Mouse (Mus musculus) heart, embryonic 15.5 days (tissue): ENCODE data around the gene Mrps26. TPM values are rescaled to one million over a fixed set of nuclear protein-coding genes. Genes with fewer than 3 reads are reported as not detected.
A peak's percentile ranks its signal among the peaks of the same experiment; 100 is the strongest.
"Not testable (repeated sequence)": the region's sequence is repeated elsewhere in the genome, so short reads cannot be mapped to it uniquely, and the experiment has no call there.

Experiments
- ATAC-seq: fragments of 200-750 bp; cut with Nextera tagmentation; replicated peaks from 2 replicates; pipeline ENCODE4 v1.8.0; 2017; ENCODE audit warnings: low read depth, moderate TSS enrichment; ENCODE audit not compliant: insufficient number of reproducible peaks, insufficient read depth, low FRiP score
- H3K27ac ChIP-seq: fragments of 300-500 bp; sonication (generic); 2 replicates; pipeline ENCODE4 v1.5.1; 2015; ENCODE audit warnings: mild to moderate bottlenecking, inconsistent platforms
- H3K27me3 ChIP-seq: fragments of 300-500 bp; sonication (generic); 2 replicates; pipeline ENCODE4 v1.6.1; 2015; ENCODE audit warnings: inconsistent platforms
- H3K36me3 ChIP-seq: fragments of 300-500 bp; sonication (generic); 2 replicates; pipeline ENCODE4 v1.6.1; 2015; ENCODE audit warnings: mild to moderate bottlenecking, inconsistent platforms
- H3K4me1 ChIP-seq: fragments of 300-500 bp; sonication (generic); replicated peaks from 2 replicates; pipeline ENCODE4 v1.6.1; 2015; ENCODE audit warnings: inconsistent platforms
- H3K4me2 ChIP-seq: fragments of 300-500 bp; sonication (generic); 2 replicates; pipeline ENCODE4 v1.6.1; 2015; ENCODE audit warnings: inconsistent platforms, mild to moderate bottlenecking, moderate library complexity
- H3K4me3 ChIP-seq: fragments of 300-500 bp; sonication (generic); 2 replicates; pipeline ENCODE4 v1.5.1; 2015; ENCODE audit warnings: mild to moderate bottlenecking, inconsistent platforms
- H3K9ac ChIP-seq: fragments of 300-500 bp; sonication (generic); 2 replicates; pipeline ENCODE4 v1.6.1; 2015; ENCODE audit warnings: mild to moderate bottlenecking, inconsistent platforms
- H3K9me3 ChIP-seq: fragments of 300-500 bp; sonication (generic); replicated peaks from 2 replicates; pipeline ENCODE4 v1.6.1; 2016; ENCODE audit warnings: inconsistent platforms
- WGBS: fragments of 180-500 bp; shearing (Covaris S2); methylation state at CpG from one replicate; pipeline ENCODE4 v1.1.7; 2015; ENCODE audit warnings: mixed read lengths; 5-methylcytosine and 5-hydroxymethylcytosine counted together
- polyA plus RNA-seq: library from polyadenylated mRNA; unstranded; fragments of >200 nt; fragmentation: Nextera tagmentation; extraction: Ambion mirVana; gene quantifications from 2 replicates; pipeline ENCODE4 v1.2.1, GENCODE M21; 2015

Mrps26 gene
- polyA plus RNA-seq, 1 experiment from 2014 or later = 61.2 TPM

- Histone ChIP-seq H3K4me3 (peak within 1 kb of the TSS; percentile 46), H3K36me3 (no peaks in the 10 kb centered on the region), H3K9ac (peak within 1 kb of the TSS; percentile 17; the same call in 1 of the 2 replicates), H3K27ac (no peak within 1 kb of the TSS), H3K4me2 (peak within 1 kb of the TSS; percentile 73), H3K9me3 (no peaks in the 10 kb centered on the region), H3K4me1 (peaks cover 35% of the 10 kb centered on the region), H3K27me3 (peaks cover 75% of the 10 kb centered on the region)
- no peak for ATAC-seq
- 52% methylated on average over 9 of the region's 9 CpGs for WGBS
These were observed 12.3 kb downstream of the Mrps26 start, which contains the start of gene Oxt for GRCm38 (mm10) chr2:130575873-130576272. TSS of gene Oxt (plus strand) at chr2:130576173.

- 4% methylated on average over 32 of the region's 32 CpGs for WGBS
- not testable (repeated sequence) for H3K36me3 ChIP-seq, H3K9me3 ChIP-seq, H3K27ac ChIP-seq, ATAC-seq
- Histone ChIP-seq H3K4me1 (peaks cover 39% of the 10 kb centered on the region), H3K27me3 (peaks cover 82% of the 10 kb centered on the region), H3K4me3 (peak overlapping the region; percentile 46), H3K4me2 (peak overlapping the region; percentile 73), H3K9ac (peak overlapping the region; percentile 17; the same call in 1 of the 2 replicates)
These were observed 13.0 kb downstream of the Mrps26 start for GRCm38 (mm10) chr2:130576564-130576963.

- Histone ChIP-seq H3K9ac (0 out of 2 replicates have a peak overlapping the region, but pooled peaks have one; percentile 17), H3K36me3 (no peaks in the 10 kb centered on the region)
These were observed 13.5 kb downstream of the Mrps26 start for GRCm38 (mm10) chr2:130577021-130577420.

DNA sequence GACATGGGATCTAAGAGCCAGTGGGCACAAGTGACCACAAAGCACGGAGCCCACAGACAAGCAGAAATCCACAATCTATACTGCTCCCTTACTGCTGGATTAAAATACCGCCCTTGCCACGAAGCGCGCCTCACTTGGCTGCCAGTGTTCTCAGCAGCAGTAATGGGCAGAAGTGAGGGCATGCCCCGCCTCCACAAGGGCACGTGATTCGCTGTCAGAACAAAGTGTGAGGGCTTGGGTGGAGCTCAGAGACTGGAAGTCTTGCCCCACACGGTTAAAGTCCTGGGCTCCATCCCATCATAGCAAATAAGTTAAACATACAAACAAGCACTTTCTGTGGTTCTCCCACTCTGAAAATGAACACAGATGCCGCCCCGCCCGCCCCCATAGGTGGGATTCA, 14.1 kb downstream of the Mrps26 start:
- H3K4me3 ChIP-seq = no peak overlapping the region
- WGBS = 6% methylated on average over 12 of the region's 12 CpGs
- H3K4me2 ChIP-seq = peak overlapping the region; percentile 73; the same call in 1 of the 2 replicates

More at GRCm38 (mm10) chr2:130577021-130577420, 13.5 kb downstream of the Mrps26 start:
- no peak for ATAC-seq
- Histone ChIP-seq H3K27ac (no peak overlapping the region), H3K9me3 (no peaks in the 10 kb centered on the region), H3K4me3 (peak overlapping the region; percentile 46), H3K4me1 (peaks cover 39% of the 10 kb centered on the region), H3K4me2 (peak overlapping the region; percentile 73), H3K27me3 (peaks cover 86% of the 10 kb centered on the region)
- 13% methylated on average over 9 of the region's 9 CpGs for WGBS

DNA sequence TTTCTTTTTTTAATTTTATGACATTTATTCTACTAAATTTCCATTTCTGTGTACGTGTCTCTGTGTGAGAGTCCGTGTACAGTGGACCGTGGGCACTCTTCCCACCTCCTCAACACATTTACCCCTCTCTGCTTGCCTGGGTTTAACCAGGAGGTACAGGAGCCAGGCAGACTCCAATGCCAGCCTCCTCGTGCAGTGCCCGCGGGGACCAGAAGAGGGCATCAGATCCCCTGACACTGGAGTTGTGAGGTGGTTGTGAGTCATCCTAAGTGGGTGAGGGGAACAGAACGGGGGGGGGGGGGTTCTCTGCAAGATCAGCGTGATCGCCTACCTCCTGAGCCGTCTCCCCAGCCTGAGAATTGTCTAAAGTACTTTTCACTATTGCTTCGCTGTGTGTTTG, 14.6 kb downstream of the Mrps26 start:
- Histone ChIP-seq H3K4me2 (no peak overlapping the region), H3K27me3 (peaks cover 94% of the 10 kb centered on the region), H3K4me3 (no peak overlapping the region), H3K36me3 (no peaks in the 10 kb centered on the region), H3K27ac (no peak overlapping the region), H3K4me1 (peaks cover 43% of the 10 kb centered on the region), H3K9ac (no peak overlapping the region), H3K9me3 (no peaks in the 10 kb centered on the region)
- 14% methylated on average over 11 of the region's 11 CpGs for WGBS
- no peak for ATAC-seq

More for the DNA sequence above, 14.1 kb downstream of the Mrps26 start:
- ATAC-seq = no peak
- Histone ChIP-seq H3K4me1 (peaks cover 43% of the 10 kb centered on the region), H3K27ac (no peak overlapping the region), H3K9ac (no peak overlapping the region), H3K9me3 (no peaks in the 10 kb centered on the region), H3K36me3 (no peaks in the 10 kb centered on the region), H3K27me3 (peaks cover 89% of the 10 kb centered on the region)

- ATAC-seq = no peak
- H3K9ac ChIP-seq = no peak overlapping the region
- no peak overlapping the region for H3K4me2 ChIP-seq
- WGBS = 11% methylated on average over 8 of the region's 8 CpGs
- H3K9me3 ChIP-seq = no peaks in the 10 kb centered on the region
- H3K36me3 ChIP-seq = no peaks in the 10 kb centered on the region
- no peak overlapping the region for H3K4me3 ChIP-seq
- peaks cover 84% of the 10 kb centered on the region for H3K27me3 ChIP-seq
- peaks cover 53% of the 10 kb centered on the region for H3K4me1 ChIP-seq
- no peak overlapping the region for H3K27ac ChIP-seq
These were observed 16.2 kb downstream of the Mrps26 start for GRCm38 (mm10) chr2:130579791-130580190.

DNA sequence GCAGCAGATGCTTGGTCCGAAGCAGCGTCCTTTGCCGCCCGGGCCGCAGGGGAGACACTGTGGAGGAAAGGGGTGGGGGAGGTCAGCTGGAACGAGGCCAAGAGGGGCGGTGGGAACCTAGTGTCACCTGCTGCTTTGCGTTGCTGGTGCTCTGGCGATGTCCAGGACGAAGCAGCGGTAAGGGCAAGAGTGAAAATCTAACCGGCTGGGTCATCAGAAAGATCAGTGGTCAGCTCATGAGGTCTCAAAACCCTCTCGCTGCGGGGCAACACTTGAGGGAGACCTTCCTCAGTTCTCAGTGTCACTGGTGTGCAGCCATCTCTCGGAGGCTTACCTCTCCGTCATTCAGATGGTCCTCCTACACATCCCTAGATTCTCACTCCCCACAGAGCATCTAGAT, 17.7 kb downstream of the Mrps26 start:
- H3K9me3 ChIP-seq = no peaks in the 10 kb centered on the region
- no peak overlapping the region for H3K9ac ChIP-seq
- H3K4me1 ChIP-seq = peaks cover 51% of the 10 kb centered on the region
- H3K27me3 ChIP-seq = peaks cover 70% of the 10 kb centered on the region
- WGBS = 5% methylated on average over 16 of the region's 16 CpGs
- no peak for ATAC-seq
- H3K36me3 ChIP-seq = no peaks in the 10 kb centered on the region
- peak overlapping the region; percentile 63 for H3K4me2 ChIP-seq
- no peak overlapping the region for H3K27ac ChIP-seq
- peak overlapping the region; percentile 41 for H3K4me3 ChIP-seq

DNA sequence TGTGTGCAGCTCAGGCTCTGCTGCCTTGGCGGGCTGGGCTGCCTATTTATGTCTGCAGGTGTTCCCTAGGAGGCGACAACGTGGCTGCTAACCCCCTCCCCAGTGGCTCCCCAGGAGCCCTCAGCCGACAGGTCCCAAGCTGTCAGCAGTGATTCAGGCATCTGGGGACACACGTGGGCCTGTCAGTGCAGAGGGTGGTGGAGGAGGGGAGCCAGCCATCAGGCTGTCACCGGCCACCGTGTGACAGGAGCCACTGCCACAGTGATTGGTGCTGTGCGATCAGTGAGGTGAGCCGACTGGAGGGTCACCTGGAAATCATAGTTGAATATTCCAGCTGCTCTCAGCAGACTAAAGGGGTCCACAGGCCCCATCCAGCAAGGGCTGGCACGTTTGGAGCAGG, 19.0 kb downstream of the Mrps26 start, which contains the start of gene Avp:
Gene Avp, minus strand, starts transcription at position 3 of the 400 bp plus-strand sequence.
- Histone ChIP-seq H3K4me1 (peaks cover 37% of the 10 kb centered on the region), H3K27me3 (peaks cover 58% of the 10 kb centered on the region), H3K36me3 (no peaks in the 10 kb centered on the region), H3K9me3 (no peaks in the 10 kb centered on the region), H3K4me2 (no peak within 1 kb of the TSS), H3K4me3 (no peak within 1 kb of the TSS), H3K27ac (no peak within 1 kb of the TSS), H3K9ac (no peak within 1 kb of the TSS)
- no peak for ATAC-seq
- WGBS = 27% methylated on average over 10 of the region's 10 CpGs

DNA sequence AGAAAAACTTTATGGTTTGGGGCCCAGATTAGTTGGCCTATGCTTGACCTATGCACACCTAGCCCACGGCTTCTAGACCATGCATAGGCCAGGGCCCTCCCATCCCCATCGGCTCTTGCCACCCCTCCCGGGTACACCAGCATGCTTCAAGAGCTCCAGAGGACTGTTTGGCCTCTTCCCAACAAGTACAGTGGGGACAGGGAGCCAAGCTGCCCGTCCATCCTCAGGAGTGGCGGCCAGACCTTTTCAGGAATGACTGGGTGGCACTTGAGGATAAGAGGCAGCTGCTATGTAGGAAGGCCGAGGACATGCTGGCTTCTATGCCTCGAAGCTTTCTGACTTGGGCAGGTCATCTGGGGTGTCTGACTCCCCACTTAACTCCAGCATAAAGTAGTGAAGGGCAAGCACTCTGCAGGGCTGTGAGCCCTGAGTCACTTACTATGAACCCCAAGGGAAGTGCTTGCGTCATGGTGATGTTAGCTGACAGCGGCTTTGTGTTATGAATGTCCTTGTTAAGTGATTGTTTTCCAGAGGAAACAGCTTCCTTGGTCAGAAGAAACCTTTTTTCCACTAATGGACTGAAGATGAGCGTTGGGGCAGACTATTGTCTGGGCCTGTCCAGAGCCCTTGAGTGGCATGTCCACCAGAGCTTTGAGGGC, 20.5 kb downstream of the Mrps26 start:
- no peak overlapping the region for H3K4me3 ChIP-seq
- no peak overlapping the region for H3K4me2 ChIP-seq
- H3K27me3 ChIP-seq = peaks cover 43% of the 10 kb centered on the region
- no peak overlapping the region for H3K27ac ChIP-seq
- no peak for ATAC-seq
- H3K36me3 ChIP-seq = no peaks in the 10 kb centered on the region
- H3K9ac ChIP-seq = no peak overlapping the region
- H3K9me3 ChIP-seq = no peaks in the 10 kb centered on the region
- WGBS = 47% methylated on average over 10 of the region's 10 CpGs
- H3K4me1 ChIP-seq = peaks cover 32% of the 10 kb centered on the region

- no peak overlapping the region for H3K9ac ChIP-seq
- no peak overlapping the region for H3K27ac ChIP-seq
- H3K4me2 ChIP-seq = no peak overlapping the region
- peaks cover 20% of the 10 kb centered on the region for H3K4me1 ChIP-seq
- no peak overlapping the region for H3K4me3 ChIP-seq
- 79% methylated on average over 6 of the region's 6 CpGs for WGBS
- 0 out of 2 replicates have a peak, but pooled peaks cover under 1% of the 10 kb centered on the region for H3K36me3 ChIP-seq
- no peaks in the 10 kb centered on the region for H3K9me3 ChIP-seq
- ATAC-seq = no peak
- peaks cover 23% of the 10 kb centered on the region for H3K27me3 ChIP-seq
These were observed 22.5 kb downstream of the Mrps26 start for GRCm38 (mm10) chr2:130586016-130586415.

DNA sequence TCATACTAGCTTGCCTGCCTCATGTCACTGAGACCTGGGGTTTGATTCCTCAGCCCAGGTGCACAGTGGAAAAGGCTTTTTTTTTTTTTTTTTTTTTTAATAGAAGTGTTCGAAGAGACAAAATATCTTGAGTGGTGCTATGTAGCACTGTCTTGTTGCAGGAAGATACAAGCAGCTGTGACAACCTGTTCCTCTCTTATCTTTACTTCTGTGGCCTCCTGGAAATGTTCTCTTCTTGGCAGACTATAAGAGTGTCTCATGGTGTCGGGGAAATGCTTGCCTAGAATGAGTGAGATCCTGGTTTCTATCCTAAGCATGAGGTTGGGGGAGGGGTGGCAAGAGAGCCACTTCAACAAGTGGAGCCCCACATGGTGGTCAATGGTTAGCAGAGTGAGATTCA, 24.8 kb downstream of the Mrps26 start:
- WGBS = 44% methylated on average over 2 of the region's 2 CpGs
- no peak overlapping the region for H3K4me2 ChIP-seq
- H3K9ac ChIP-seq = no peak overlapping the region
- no peaks in the 10 kb centered on the region for H3K9me3 ChIP-seq
- H3K36me3 ChIP-seq = 0 out of 2 replicates have a peak, but pooled peaks cover 6% of the 10 kb centered on the region
- no peaks in the 10 kb centered on the region for H3K27me3 ChIP-seq
- no peak overlapping the region for H3K4me3 ChIP-seq
- no peak overlapping the region for H3K27ac ChIP-seq
- H3K4me1 ChIP-seq = peaks cover 12% of the 10 kb centered on the region
- ATAC-seq = no peak

DNA sequence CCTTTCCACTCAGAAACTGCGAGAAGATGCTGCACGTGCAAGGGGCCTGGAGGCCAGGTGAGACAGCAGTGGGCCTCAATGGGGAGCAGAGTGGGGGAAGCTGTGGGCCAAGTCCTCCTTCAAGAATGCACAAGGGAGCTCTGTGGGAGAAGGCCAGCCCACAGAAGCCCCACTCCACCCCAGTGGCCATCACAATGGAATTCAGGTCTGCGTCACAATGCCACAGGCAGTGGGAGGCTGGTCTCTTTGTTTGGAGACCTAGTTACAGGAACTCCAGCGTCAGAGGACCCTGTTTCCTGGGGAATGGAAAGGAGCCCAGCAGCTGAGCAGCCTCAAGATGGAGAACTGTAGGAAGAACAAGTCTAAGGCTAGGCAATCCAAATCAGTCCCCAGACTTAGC, 25.6 kb downstream of the Mrps26 start:
- ATAC-seq = no peak
- WGBS = 74% methylated on average over 4 of the region's 4 CpGs

More for the DNA sequence above, 25.6 kb downstream of the Mrps26 start:
- H3K4me3 ChIP-seq = no peak overlapping the region
- H3K4me2 ChIP-seq = no peak overlapping the region
- no peak overlapping the region for H3K27ac ChIP-seq
- H3K9me3 ChIP-seq = no peaks in the 10 kb centered on the region
- peaks cover 5% of the 10 kb centered on the region; the same call in 1 of the 2 replicates for H3K4me1 ChIP-seq
- no peak overlapping the region for H3K9ac ChIP-seq
- H3K27me3 ChIP-seq = no peaks in the 10 kb centered on the region
- 0 out of 2 replicates have a peak, but pooled peaks cover 6% of the 10 kb centered on the region for H3K36me3 ChIP-seq
